Mouse (Mus musculus) stomach, embryonic 16.5 days (tissue): ENCODE measurements around the gene Dhrs3. TPM values are rescaled to one million over a fixed set of nuclear protein-coding genes. Genes with fewer than 3 reads are reported as not detected.
A peak's percentile ranks its signal among the peaks of the same experiment; 100 is the strongest.

Experiments
- ATAC-seq: fragments of 200-750 bp; cut with Nextera tagmentation; 2 replicates; pipeline ENCODE4 v1.8.0; 2017; ENCODE audit warnings: moderate number of reproducible peaks, moderate TSS enrichment; ENCODE audit not compliant: insufficient read depth, low FRiP score
- H3K27ac ChIP-seq: fragments of 300-500 bp; sonication (generic); 2 replicates; pipeline ENCODE4 v1.5.1; 2014; ENCODE audit warnings: low read length
- H3K27me3 ChIP-seq: fragments of 300-500 bp; sonication (generic); 2 replicates; pipeline ENCODE4 v1.6.1; 2014; ENCODE audit warnings: low read length, control low read depth, mixed read lengths; ENCODE audit not compliant: control insufficient read depth, insufficient read depth
- H3K36me3 ChIP-seq: fragments of 300-500 bp; sonication (generic); 2 replicates; pipeline ENCODE4 v1.6.1; 2014; ENCODE audit warnings: low read length; ENCODE audit not compliant: control insufficient read depth, insufficient read depth
- H3K4me1 ChIP-seq: fragments of 300-500 bp; sonication (generic); 2 replicates; pipeline ENCODE4 v1.6.1; 2014; ENCODE audit warnings: low read length, control low read depth, mixed read lengths; ENCODE audit not compliant: control insufficient read depth, insufficient read depth
- H3K4me2 ChIP-seq: fragments of 300-500 bp; sonication (generic); 2 replicates; pipeline ENCODE4 v1.6.1; 2014; ENCODE audit warnings: low read depth, low read length, mixed read lengths
- H3K4me3 ChIP-seq: fragments of 300-500 bp; sonication (generic); replicated peaks from 2 replicates; pipeline ENCODE4 v1.5.1; 2014; ENCODE audit warnings: mild to moderate bottlenecking, low read length
- H3K9ac ChIP-seq: fragments of 300-500 bp; sonication (generic); 2 replicates; pipeline ENCODE4 v1.6.1; 2014; ENCODE audit warnings: low read length
- H3K9me3 ChIP-seq: fragments of 300-500 bp; sonication (generic); replicated peaks from 2 replicates; pipeline ENCODE4 v1.6.1; 2016; ENCODE audit warnings: low read length, control low read depth; ENCODE audit not compliant: control insufficient read depth
- WGBS: fragments of 180-500 bp; shearing (Covaris S2); extraction: QIAGEN DNeasy Blood & Tissue Kit; methylation state at CpG from one replicate; pipeline ENCODE4 v1.1.7; 2014; 5-methylcytosine and 5-hydroxymethylcytosine counted together
- polyA plus RNA-seq: library from polyadenylated mRNA; unstranded; fragments of >200 nt; fragmentation: Nextera tagmentation; extraction: Ambion mirVana; gene quantifications from 2 replicates; pipeline ENCODE4 v1.2.1, GENCODE M21; 2015

Dhrs3 gene
- polyA plus RNA-seq, 1 experiment from 2014 or later, result 118 TPM

GRCm38 (mm10) chr4:144957186-144957585, 64.6 kb downstream of the Dhrs3 start:
- no peaks in the 10 kb centered on the region for H3K36me3 ChIP-seq
- 48% methylated on average over 4 of the region's 4 CpGs for WGBS
- no peak overlapping the region for H3K4me2 ChIP-seq
- H3K27ac ChIP-seq, result no peak overlapping the region
- peaks cover 12% of the 10 kb centered on the region for H3K4me1 ChIP-seq
- no peaks in the 10 kb centered on the region for H3K9me3 ChIP-seq
- no peak overlapping the region for H3K4me3 ChIP-seq
- ATAC-seq, result 0 out of 2 replicates have a peak, but pooled peaks have one; percentile 35
- H3K27me3 ChIP-seq, result no peaks in the 10 kb centered on the region
- no peak overlapping the region for H3K9ac ChIP-seq

DNA sequence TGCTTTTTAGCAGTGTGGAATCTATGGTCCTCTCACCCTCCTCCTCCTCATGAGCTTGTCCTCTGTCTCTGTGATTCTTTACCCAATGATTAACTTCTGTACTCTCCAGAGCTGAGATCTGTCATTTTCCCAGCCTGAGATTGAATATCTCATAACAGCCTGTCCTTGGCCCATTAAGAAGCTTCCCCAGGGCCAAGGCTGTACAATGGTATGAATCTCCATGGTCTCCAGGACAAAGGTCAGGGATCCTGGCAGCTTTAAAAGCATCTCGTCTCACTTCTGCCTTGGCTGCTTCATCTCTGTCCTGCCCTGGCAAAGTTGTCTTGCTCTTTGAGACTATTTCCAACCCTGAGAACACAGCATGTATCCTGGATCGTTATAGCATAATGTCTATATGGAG, 65.1 kb downstream of the Dhrs3 start:
- no peak for ATAC-seq
- 81% methylated on average over 2 of the region's 2 CpGs for WGBS
- Histone ChIP-seq H3K27me3 (no peaks in the 10 kb centered on the region), H3K36me3 (no peaks in the 10 kb centered on the region), H3K4me3 (no peak overlapping the region), H3K9me3 (no peaks in the 10 kb centered on the region), H3K27ac (no peak overlapping the region), H3K4me2 (no peak overlapping the region), H3K4me1 (peaks cover 12% of the 10 kb centered on the region), H3K9ac (no peak overlapping the region)

- Histone ChIP-seq H3K27ac (peak overlapping the region; percentile 81), H3K4me2 (0 out of 2 replicates have a peak overlapping the region, but pooled peaks have one; percentile 2), H3K4me3 (no peak overlapping the region), H3K9ac (peak overlapping the region; percentile 11), H3K9me3 (no peaks in the 10 kb centered on the region), H3K27me3 (no peaks in the 10 kb centered on the region), H3K36me3 (no peaks in the 10 kb centered on the region), H3K4me1 (peaks cover 12% of the 10 kb centered on the region)
- 46% methylated on average over 8 of the region's 8 CpGs for WGBS
- ATAC-seq, result peak; percentile 81; the same call in 1 of the 2 replicates
Observed at GRCm38 (mm10) chr4:144960188-144960904, 67.7 kb downstream of the Dhrs3 start.

GRCm38 (mm10) chr4:144961232-144961631, 68.6 kb downstream of the Dhrs3 start:
- no peak overlapping the region; the same call in 1 of the 2 replicates for H3K9ac ChIP-seq
- peaks cover 12% of the 10 kb centered on the region for H3K4me1 ChIP-seq
- H3K4me3 ChIP-seq, result no peak overlapping the region
- H3K27me3 ChIP-seq, result no peaks in the 10 kb centered on the region
- H3K27ac ChIP-seq, result peak overlapping the region; percentile 81
- no peaks in the 10 kb centered on the region for H3K9me3 ChIP-seq
- ATAC-seq, result no peak
- 85% methylated on average over 4 of the region's 4 CpGs for WGBS
- no peak overlapping the region for H3K4me2 ChIP-seq
- no peaks in the 10 kb centered on the region for H3K36me3 ChIP-seq

- Histone ChIP-seq H3K4me2 (no peak overlapping the region), H3K9me3 (no peaks in the 10 kb centered on the region), H3K4me3 (no peak overlapping the region), H3K27ac (no peak overlapping the region; the same call in 1 of the 2 replicates), H3K36me3 (no peaks in the 10 kb centered on the region), H3K4me1 (peaks cover 12% of the 10 kb centered on the region), H3K9ac (no peak overlapping the region), H3K27me3 (no peaks in the 10 kb centered on the region)
- no peak for ATAC-seq
- WGBS, result 77% methylated on average over 3 of the region's 3 CpGs
Observed at GRCm38 (mm10) chr4:144961696-144962095, 69.1 kb downstream of the Dhrs3 start.

- Histone ChIP-seq H3K9me3 (no peaks in the 10 kb centered on the region), H3K36me3 (no peaks in the 10 kb centered on the region), H3K4me1 (peaks cover 10% of the 10 kb centered on the region), H3K9ac (no peak overlapping the region), H3K4me3 (no peak overlapping the region), H3K4me2 (no peak overlapping the region), H3K27ac (no peak overlapping the region), H3K27me3 (no peaks in the 10 kb centered on the region)
- no peak for ATAC-seq
- 78% methylated on average over 2 of the region's 2 CpGs for WGBS
Observed at GRCm38 (mm10) chr4:144965255-144965654, 72.6 kb downstream of the Dhrs3 start.

DNA sequence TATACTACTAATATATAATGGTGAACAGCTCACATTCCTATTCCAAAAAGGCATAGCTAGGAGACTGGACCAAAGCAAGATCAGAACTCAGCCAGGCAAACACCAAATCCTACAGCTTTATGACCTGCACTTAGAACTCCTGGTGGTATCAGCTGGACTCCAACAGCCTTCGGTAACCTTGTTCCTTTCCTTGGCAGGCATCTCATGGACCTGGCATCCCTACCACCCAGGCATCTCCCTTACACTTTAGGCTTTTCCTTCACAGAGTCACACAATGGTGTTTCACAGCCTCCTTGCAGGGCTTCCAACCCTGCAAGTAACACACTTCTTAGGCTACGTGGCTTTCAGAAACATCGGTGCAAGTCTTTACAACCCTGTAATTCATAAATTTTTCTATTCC, 75.7 kb downstream of the Dhrs3 start:
- Histone ChIP-seq H3K9me3 (no peaks in the 10 kb centered on the region), H3K36me3 (no peaks in the 10 kb centered on the region), H3K4me2 (no peak overlapping the region), H3K27ac (no peak overlapping the region), H3K27me3 (no peaks in the 10 kb centered on the region), H3K4me1 (no peaks in the 10 kb centered on the region), H3K9ac (no peak overlapping the region), H3K4me3 (no peak overlapping the region)
- WGBS, result 92% methylated on average over 3 of the region's 3 CpGs
- no peak for ATAC-seq

GRCm38 (mm10) chr4:144969030-144969429, 76.4 kb downstream of the Dhrs3 start:
- 50% methylated on average over 6 of the region's 6 CpGs for WGBS
- no peaks in the 10 kb centered on the region for H3K36me3 ChIP-seq
- no peaks in the 10 kb centered on the region for H3K27me3 ChIP-seq
- H3K4me1 ChIP-seq, result no peaks in the 10 kb centered on the region
- no peak overlapping the region for H3K27ac ChIP-seq
- H3K4me2 ChIP-seq, result no peak overlapping the region
- H3K4me3 ChIP-seq, result no peak overlapping the region
- no peaks in the 10 kb centered on the region for H3K9me3 ChIP-seq
- no peak for ATAC-seq
- H3K9ac ChIP-seq, result no peak overlapping the region

DNA sequence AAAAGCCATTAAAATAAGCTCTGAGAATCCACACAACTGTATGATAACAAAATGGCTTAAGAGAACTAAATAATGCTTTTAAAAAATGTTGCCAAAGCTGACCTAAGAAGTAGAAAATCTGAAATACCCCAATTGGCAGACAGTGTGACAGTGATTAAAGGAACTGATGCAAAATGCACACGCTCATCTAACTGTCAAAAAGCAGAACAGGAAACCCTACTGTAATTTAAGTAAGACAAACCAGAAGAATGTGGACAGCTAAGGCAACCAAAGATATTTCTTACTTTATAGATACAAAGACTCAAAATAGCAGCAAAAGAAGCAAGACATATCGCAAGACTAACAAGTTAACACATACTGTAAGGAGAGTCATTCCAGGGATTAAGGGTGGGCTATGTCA, 78.4 kb downstream of the Dhrs3 start:
- H3K4me3 ChIP-seq, result no peak overlapping the region
- 61% methylated on average over 2 of the region's 2 CpGs for WGBS
- ATAC-seq, result no peak
- H3K9ac ChIP-seq, result no peak overlapping the region
- no peaks in the 10 kb centered on the region for H3K27me3 ChIP-seq
- H3K4me2 ChIP-seq, result no peak overlapping the region
- no peak overlapping the region for H3K27ac ChIP-seq
- H3K36me3 ChIP-seq, result no peaks in the 10 kb centered on the region
- H3K9me3 ChIP-seq, result no peaks in the 10 kb centered on the region
- peaks cover 6% of the 10 kb centered on the region; the same call in 1 of the 2 replicates for H3K4me1 ChIP-seq
